Mouse (Mus musculus) layer of hippocampus, postnatal 14 days (tissue): Measurements from ENCODE around the gene Gm8267. TPM values are rescaled to one million over a fixed set of nuclear protein-coding genes. Genes with fewer than 3 reads are reported as not detected.
"Not testable (repeated sequence)": the region's sequence is repeated elsewhere in the genome, so short reads cannot be mapped to it uniquely, and the experiment has no call there.

Source experiments
- DNase-seq, 2 experiments: peaks; one replicate each; pipeline ENCODE4 v3.0.0; 2021 to 2022; ENCODE audit warnings: low spot score in 2 of 2, mixed read lengths in 1 of 2
- long read RNA-seq, 2 experiments: library from polyadenylated mRNA; stranded (forward); transcript quantifications; one replicate each; pipeline ENCODE4 v2.0.0; 2021
- total RNA-seq, 2 experiments: library from RNA; stranded (reverse); gene quantifications; 2 replicates each; pipeline ENCODE4 v1.2.3; 2021

Gene Gm8267
- total RNA-seq: under 1 TPM in 1 of 2 experiments, not detected in 1; 0.21 TPM
- long read RNA-seq, experiment 1: 0 reads
- long read RNA-seq, experiment 2: 0 reads

DNA sequence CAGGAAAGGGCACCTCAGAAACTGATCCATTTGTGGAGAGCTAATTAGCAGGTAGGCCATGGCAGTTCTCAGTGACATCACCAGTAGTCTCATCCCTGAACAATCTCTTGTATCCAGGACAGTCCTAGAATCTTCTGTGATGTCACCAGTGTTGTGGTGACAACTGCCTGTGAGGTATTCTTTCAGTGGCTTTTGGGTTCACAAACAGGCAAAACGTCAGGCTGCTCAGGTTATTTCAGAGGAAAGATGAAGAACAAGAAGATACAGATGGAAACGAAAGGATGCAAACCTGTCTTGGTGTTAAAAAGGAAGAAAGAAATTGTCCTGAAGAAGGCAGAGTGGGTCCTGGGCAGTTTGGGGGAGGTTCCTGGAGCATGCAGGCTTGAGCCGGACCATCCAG is at the start of gene Gm8267:
TSS of gene Gm8267 (minus strand) at position 101 of the 400 bp plus-strand sequence.
- no peak for DNase-seq

DNA sequence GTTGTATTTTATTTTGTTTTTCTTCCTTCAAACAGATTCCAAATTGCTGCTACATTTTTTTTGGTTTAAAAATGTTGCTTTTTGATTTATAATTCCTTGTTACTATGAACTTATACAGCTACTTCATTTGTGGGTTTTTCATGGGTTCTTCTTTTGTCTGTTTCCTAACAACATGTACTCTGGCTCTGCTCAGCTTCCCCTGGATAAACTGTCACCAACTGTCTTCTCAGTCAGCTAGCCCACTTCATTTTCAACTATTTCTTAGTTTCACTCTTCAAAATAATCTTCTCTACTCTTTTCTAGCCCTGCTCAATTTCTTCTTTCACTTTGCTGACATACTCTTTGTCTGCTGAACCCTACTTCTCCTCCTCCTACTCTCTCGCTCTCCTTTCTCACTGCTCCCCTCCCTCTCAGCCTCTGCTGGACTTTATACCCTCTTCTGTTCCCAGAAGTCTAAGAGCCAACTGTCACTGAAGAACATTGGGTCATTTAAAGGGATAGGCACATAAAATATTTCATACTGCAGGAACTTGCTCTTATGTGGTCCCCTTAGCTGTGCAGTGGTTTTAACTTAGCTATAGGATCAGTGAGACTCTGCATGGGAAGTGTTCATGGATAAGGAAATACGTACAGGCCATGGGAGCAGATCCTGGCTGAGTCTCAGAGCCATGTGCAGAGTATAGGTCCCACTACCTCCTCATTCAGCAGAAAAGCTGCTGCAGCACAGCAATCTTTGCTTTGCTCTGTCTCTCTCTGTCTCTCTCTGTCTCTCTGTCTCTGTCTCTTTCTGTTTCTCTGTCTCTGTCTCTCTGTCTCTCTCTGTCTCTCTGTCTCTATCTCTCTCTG is 39.6 kb upstream of the Gm8267 start:
- not testable (repeated sequence) for DNase-seq

DNA sequence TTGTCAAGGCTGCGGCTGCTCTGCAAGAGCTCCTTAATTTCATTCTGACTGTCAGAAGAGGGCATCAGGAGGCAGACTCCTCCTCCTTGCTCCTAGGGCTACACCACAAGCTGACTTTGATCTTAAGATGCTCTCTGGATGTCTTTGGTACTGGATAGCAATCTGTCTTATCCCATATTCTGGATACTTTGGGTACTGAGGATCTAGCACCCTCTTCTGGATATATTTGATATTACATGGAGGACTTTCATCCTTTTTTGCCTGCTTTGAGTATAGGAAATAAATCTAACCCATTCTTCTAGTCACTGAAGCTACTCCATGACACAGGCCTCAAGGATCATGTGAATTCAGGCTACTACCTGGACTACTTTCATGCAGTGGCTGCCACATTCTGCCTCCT is 7.4 kb downstream of the Gm8267 start:
- DNase-seq: peak in 1 of 2 experiments; percentile 21

DNA sequence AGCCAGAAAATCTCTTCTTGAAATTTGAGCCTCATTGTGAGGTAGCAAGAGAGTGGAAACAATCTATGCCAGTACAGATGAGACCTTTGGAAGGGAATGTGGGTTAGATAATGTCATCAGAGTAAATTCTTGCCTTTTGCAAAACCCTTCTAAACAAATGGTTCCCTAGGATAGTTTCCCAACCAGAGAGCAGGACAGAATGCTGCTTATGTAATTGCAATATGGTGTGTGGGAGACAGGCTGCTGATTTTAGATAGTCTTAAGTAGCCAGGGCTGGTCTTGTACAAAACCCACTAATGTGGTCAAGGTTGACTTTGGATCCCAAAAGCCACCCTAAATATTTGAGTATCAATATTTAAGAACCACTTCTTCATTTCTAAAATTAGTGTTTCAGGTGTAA is 19.4 kb downstream of the Gm8267 start:
- DNase-seq: peak in 1 of 2 experiments; percentile 8

DNA sequence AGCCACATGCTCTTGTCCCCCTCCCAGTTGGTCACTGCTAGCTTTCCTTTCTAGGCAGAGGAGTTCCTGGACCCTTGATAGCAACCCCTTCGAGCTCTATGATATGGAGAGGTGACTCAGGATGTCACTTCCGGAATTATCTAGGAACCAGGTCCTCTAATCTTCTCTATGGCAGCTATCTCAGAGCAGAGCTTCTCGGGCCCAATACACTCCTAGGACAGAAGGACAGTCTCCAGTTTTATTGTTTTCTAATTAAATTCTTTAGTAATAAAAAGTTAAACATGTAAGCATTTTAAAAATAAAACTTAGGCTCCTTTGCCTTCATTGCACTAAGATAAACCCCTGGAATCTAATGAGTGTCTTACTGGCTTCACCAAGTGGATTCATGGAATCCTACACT is 43.8 kb downstream of the Gm8267 start, which contains the start of gene Gm8257:
TSS of gene Gm8257 (minus strand) at position 101 of the 400 bp plus-strand sequence.
- not testable (repeated sequence) for DNase-seq

Other genes with a start within 250 kb of the Gm8267 start
- gene Gm17093, start 232.1 kb downstream of the Gm8267 start, total RNA-seq: not detected
- not detected for gene Gm8247, start 167.2 kb downstream of the Gm8267 start, total RNA-seq
- not detected for gene Gm5624, start 122.4 kb downstream of the Gm8267 start, total RNA-seq
- not detected for gene Gm8257, start 43.9 kb downstream of the Gm8267 start, total RNA-seq
- gene Ptgdr, start 109.0 kb upstream of the Gm8267 start, total RNA-seq: under 1 TPM; 0.30 to 0.33 TPM
- under 1 TPM; 0.14 to 0.26 TPM for gene Ptger2, start 237.9 kb upstream of the Gm8267 start, total RNA-seq